Mouse (Mus musculus): ENCODE results near the gene Cul7.

Gene Cul7

GRCm38 (mm10) chr17:46650232-46651031 lies at the start of gene Cul7:
Gene Cul7 (plus strand): TSS chr17:46650337.
- TF ChIP-seq GATA4 (IDR thresholded peaks at IDR 0.05; ENCODE audit: insufficient replicate concordance, low read length): peak; percentile 46; the same call in 1 of the 2 replicates

- TF ChIP-seq GATA4 (IDR thresholded peaks at IDR 0.05; ENCODE audit: insufficient replicate concordance, low read length): no peak
Observed at GRCm38 (mm10) chr17:46600569-46600968, 49.6 kb upstream of the Cul7 start.

- TF ChIP-seq GATA4 (IDR thresholded peaks at IDR 0.05; ENCODE audit: insufficient replicate concordance, low read length): no peak
Observed at GRCm38 (mm10) chr17:46602212-46602611, 47.9 kb upstream of the Cul7 start.

- TF ChIP-seq GATA4 (IDR thresholded peaks at IDR 0.05; ENCODE audit: insufficient replicate concordance, low read length): no peak
Observed at GRCm38 (mm10) chr17:46603229-46603628, 46.9 kb upstream of the Cul7 start.

- TF ChIP-seq GATA4 (IDR thresholded peaks at IDR 0.05; ENCODE audit: insufficient replicate concordance, low read length): no peak
Observed at GRCm38 (mm10) chr17:46605126-46605525, 45.0 kb upstream of the Cul7 start.

- no peak for TF ChIP-seq GATA4 (IDR thresholded peaks at IDR 0.05; ENCODE audit: insufficient replicate concordance, low read length)
Observed at GRCm38 (mm10) chr17:46605987-46606386, 44.1 kb upstream of the Cul7 start.

GRCm38 (mm10) chr17:46609721-46610514 lies 40.2 kb upstream of the Cul7 start:
- no peak for TF ChIP-seq GATA4 (IDR thresholded peaks at IDR 0.05; ENCODE audit: insufficient replicate concordance, low read length)

GRCm38 (mm10) chr17:46611316-46611715 lies 38.8 kb upstream of the Cul7 start:
- no peak for TF ChIP-seq GATA4 (IDR thresholded peaks at IDR 0.05; ENCODE audit: insufficient replicate concordance, low read length)

GRCm38 (mm10) chr17:46612189-46612588 lies 37.9 kb upstream of the Cul7 start:
- TF ChIP-seq GATA4 (IDR thresholded peaks at IDR 0.05; ENCODE audit: insufficient replicate concordance, low read length): no peak

- no peak for TF ChIP-seq GATA4 (IDR thresholded peaks at IDR 0.05; ENCODE audit: insufficient replicate concordance, low read length)
Observed at GRCm38 (mm10) chr17:46612820-46613219, 37.3 kb upstream of the Cul7 start.

GRCm38 (mm10) chr17:46613229-46613628 lies 36.9 kb upstream of the Cul7 start:
- TF ChIP-seq GATA4 (IDR thresholded peaks at IDR 0.05; ENCODE audit: insufficient replicate concordance, low read length): no peak

GRCm38 (mm10) chr17:46617799-46618198 lies 32.3 kb upstream of the Cul7 start:
- no peak for TF ChIP-seq GATA4 (IDR thresholded peaks at IDR 0.05; ENCODE audit: insufficient replicate concordance, low read length)

GRCm38 (mm10) chr17:46618394-46618768 lies 31.8 kb upstream of the Cul7 start:
- no peak for TF ChIP-seq GATA4 (IDR thresholded peaks at IDR 0.05; ENCODE audit: insufficient replicate concordance, low read length)

- no peak for TF ChIP-seq GATA4 (IDR thresholded peaks at IDR 0.05; ENCODE audit: insufficient replicate concordance, low read length)
Observed at GRCm38 (mm10) chr17:46618769-46619682, 31.1 kb upstream of the Cul7 start.

GRCm38 (mm10) chr17:46619683-46620357 lies 30.3 kb upstream of the Cul7 start:
- TF ChIP-seq GATA4 (IDR thresholded peaks at IDR 0.05; ENCODE audit: insufficient replicate concordance, low read length): no peak
